Mouse (Mus musculus): ENCODE measurements around the gene Cyth3.

Gene Cyth3

GRCm38 (mm10) chr5:143616657-143617329, 5.5 kb upstream of the Cyth3 start:
- no peak for DNase-seq

GRCm38 (mm10) chr5:143617487-143618209, 4.6 kb upstream of the Cyth3 start:
- no peak for DNase-seq

- DNase-seq = no peak
Observed at GRCm38 (mm10) chr5:143618585-143618984, 3.7 kb upstream of the Cyth3 start.

- no peak for DNase-seq
Observed at GRCm38 (mm10) chr5:143620196-143620595, 2.1 kb upstream of the Cyth3 start.

- peak; percentile 77 for DNase-seq
Observed at GRCm38 (mm10) chr5:143620941-143621340, 1.3 kb upstream of the Cyth3 start.

GRCm38 (mm10) chr5:143622623-143623150, 440 bp downstream of the Cyth3 start:
- no peak for DNase-seq

- no peak for DNase-seq
Observed at GRCm38 (mm10) chr5:143623356-143624295, 1.4 kb downstream of the Cyth3 start.

GRCm38 (mm10) chr5:143624449-143624848, 2.2 kb downstream of the Cyth3 start:
- DNase-seq = no peak

GRCm38 (mm10) chr5:143625497-143625896, 3.2 kb downstream of the Cyth3 start:
- peak; percentile 80 for DNase-seq

- DNase-seq = no peak
Observed at GRCm38 (mm10) chr5:143625940-143626588, 3.8 kb downstream of the Cyth3 start.

GRCm38 (mm10) chr5:143627507-143627906, 5.3 kb downstream of the Cyth3 start:
- no peak for DNase-seq

GRCm38 (mm10) chr5:143627926-143628325, 5.7 kb downstream of the Cyth3 start:
- DNase-seq = no peak

- no peak for DNase-seq
Observed at GRCm38 (mm10) chr5:143629686-143630085, 7.4 kb downstream of the Cyth3 start.

GRCm38 (mm10) chr5:143630214-143630613, 8.0 kb downstream of the Cyth3 start:
- DNase-seq = no peak

GRCm38 (mm10) chr5:143630738-143631137, 8.5 kb downstream of the Cyth3 start:
- no peak for DNase-seq

GRCm38 (mm10) chr5:143631559-143631958, 9.3 kb downstream of the Cyth3 start:
- no peak for DNase-seq

GRCm38 (mm10) chr5:143632674-143633557, 10.7 kb downstream of the Cyth3 start:
- peak; percentile 71 for DNase-seq

- no peak for DNase-seq
Observed at GRCm38 (mm10) chr5:143633558-143633871, 11.3 kb downstream of the Cyth3 start.

GRCm38 (mm10) chr5:143633877-143634276, 11.6 kb downstream of the Cyth3 start:
- no peak for DNase-seq

- no peak for DNase-seq
Observed at GRCm38 (mm10) chr5:143634550-143635112, 12.4 kb downstream of the Cyth3 start.

GRCm38 (mm10) chr5:143635358-143635757, 13.1 kb downstream of the Cyth3 start:
- no peak for DNase-seq

All from lung, postnatal 36 days (tissue).